Mouse (Mus musculus) liver, postnatal 0 days (tissue): ENCODE measurements around the gene BC025920. TPM values are rescaled to one million over a fixed set of nuclear protein-coding genes. Genes with fewer than 3 reads are reported as not detected.

Experiments
- ATAC-seq: fragments of 200-750 bp; cut with Nextera tagmentation; 2 replicates; pipeline ENCODE4 v1.8.0; 2017; ENCODE audit warnings: mild to moderate bottlenecking, moderate library complexity
- DNase-seq: peaks from one replicate; pipeline ENCODE4 v3.0.0-alpha.2; 2016
- H3K27ac ChIP-seq: fragments of 300-500 bp; sonication (generic); 2 replicates; pipeline ENCODE4 v1.5.1; 2014; ENCODE audit warnings: antibody characterized with exemption, moderate library complexity, mild to moderate bottlenecking, low read depth
- H3K27me3 ChIP-seq: fragments of 300-500 bp; sonication (generic); 2 replicates; pipeline ENCODE4 v1.6.1; 2014; ENCODE audit warnings: low read length, control low read depth, mixed read lengths; ENCODE audit not compliant: insufficient read depth
- H3K36me3 ChIP-seq: fragments of 300-500 bp; sonication (generic); replicated peaks from 2 replicates; pipeline ENCODE4 v1.6.1; 2014; ENCODE audit warnings: mild to moderate bottlenecking, control low read depth, low read length, moderate library complexity, mixed read lengths; ENCODE audit not compliant: insufficient read depth
- H3K4me1 ChIP-seq: fragments of 300-500 bp; sonication (generic); 2 replicates; pipeline ENCODE4 v1.6.1; 2014; ENCODE audit warnings: antibody characterized with exemption, mild to moderate bottlenecking, control low read depth; ENCODE audit not compliant: insufficient read depth
- H3K4me2 ChIP-seq: fragments of 300-500 bp; sonication (generic); 2 replicates; pipeline ENCODE4 v1.6.1; 2014; ENCODE audit warnings: low read depth, mild to moderate bottlenecking, low read length, moderate library complexity, mixed read lengths
- H3K4me3 ChIP-seq: fragments of 300-500 bp; sonication (generic); 2 replicates; pipeline ENCODE4 v1.5.1; 2014; ENCODE audit warnings: low read depth, low read length
- H3K9ac ChIP-seq: fragments of 300-500 bp; sonication (generic); replicated peaks from 2 replicates; pipeline ENCODE4 v1.6.1; 2014; ENCODE audit warnings: mild to moderate bottlenecking, moderate library complexity
- H3K9me3 ChIP-seq: fragments of 300-500 bp; sonication (generic); 2 replicates; pipeline ENCODE4 v1.6.1; 2016; ENCODE audit warnings: mild to moderate bottlenecking, control low read depth, low read length, mixed read lengths
- CTCF ChIP-seq: sonication (generic); IDR thresholded peaks from 2 replicates; pipeline ENCODE4 v1.5.1; 2016; ENCODE audit warnings: antibody characterized with exemption, low read depth
- EP300 ChIP-seq: IDR thresholded peaks from 2 replicates; pipeline ENCODE4 v1.6.1; 2016; ENCODE audit warnings: antibody characterized with exemption, low read depth, mild to moderate bottlenecking
- WGBS: fragments of 180-500 bp; shearing (Covaris S2); extraction: QIAGEN DNeasy Blood & Tissue Kit; methylation state at CpG from one replicate; pipeline ENCODE4 v1.1.7; 2014; ENCODE audit not compliant: insufficient replicate concordance; 5-methylcytosine and 5-hydroxymethylcytosine counted together
- polyA plus RNA-seq: library from polyadenylated mRNA; unstranded; fragments of >200 nt; fragmentation: Nextera tagmentation; extraction: Ambion mirVana; gene quantifications from 2 replicates; pipeline ENCODE4 v1.2.1, GENCODE M21; 2015

BC025920 gene
- polyA plus RNA-seq, 1 experiment from 2014 or later: 0.13 TPM

- H3K9me3 ChIP-seq: no peaks in the 10 kb centered on the region
- H3K36me3 ChIP-seq: no peaks in the 10 kb centered on the region
- H3K4me2 ChIP-seq: peak overlapping the region; percentile 42
- H3K4me1 ChIP-seq: peaks cover 10% of the 10 kb centered on the region
- WGBS: 33% methylated on average over 25 of the region's 25 CpGs
- DNase-seq: no peak
- ATAC-seq: peak; percentile 52
- no peak overlapping the region for H3K9ac ChIP-seq
- no peak overlapping the region for H3K27ac ChIP-seq
- H3K27me3 ChIP-seq: peaks cover 9% of the 10 kb centered on the region; the same call in 1 of the 2 replicates
- H3K4me3 ChIP-seq: no peak overlapping the region
- TF ChIP-seq EP300 (no peak), CTCF (peak; percentile 60)
Measured at GRCm38 (mm10) chr10:81580441-81581070, 25.5 kb upstream of the BC025920 start.

- Histone ChIP-seq H3K27me3 (0 out of 2 replicates have a peak, but pooled peaks cover 3% of the 10 kb centered on the region), H3K9ac (no peak overlapping the region), H3K4me1 (peaks cover 4% of the 10 kb centered on the region; the same call in 1 of the 2 replicates), H3K27ac (no peak overlapping the region), H3K36me3 (no peaks in the 10 kb centered on the region), H3K9me3 (no peaks in the 10 kb centered on the region), H3K4me2 (no peak overlapping the region), H3K4me3 (no peak overlapping the region)
- 61% methylated on average over 6 of the region's 6 CpGs for WGBS
- ATAC-seq (no peak), DNase-seq (no peak)
- TF ChIP-seq EP300: no peak
- TF ChIP-seq CTCF: no peak
Measured at GRCm38 (mm10) chr10:81583347-81583746, 22.7 kb upstream of the BC025920 start.

DNA sequence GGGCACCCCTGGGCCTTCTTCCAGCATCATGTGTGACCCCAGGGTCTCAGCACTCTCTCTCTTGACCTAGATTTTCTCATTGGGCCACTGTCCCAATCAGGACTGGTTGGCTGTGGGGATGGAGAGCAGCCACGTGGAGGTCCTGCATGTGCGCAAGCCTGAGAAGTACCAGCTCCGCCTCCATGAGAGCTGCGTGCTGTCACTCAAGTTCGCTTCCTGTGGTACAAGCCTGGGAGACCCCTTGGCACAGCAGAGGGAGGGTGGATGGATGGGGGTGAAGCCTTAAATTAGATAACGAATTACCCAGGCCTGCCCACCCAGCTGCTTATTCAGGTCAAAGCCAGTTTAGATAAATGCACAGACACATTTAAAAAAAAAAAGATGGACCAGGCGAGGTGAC, 17.3 kb upstream of the BC025920 start:
- TF ChIP-seq CTCF: no peak
- no peak for ATAC-seq
- no peak for DNase-seq
- Histone ChIP-seq H3K9me3 (no peaks in the 10 kb centered on the region), H3K9ac (no peak overlapping the region), H3K4me3 (no peak overlapping the region), H3K27ac (no peak overlapping the region), H3K36me3 (no peaks in the 10 kb centered on the region), H3K4me2 (no peak overlapping the region), H3K27me3 (no peaks in the 10 kb centered on the region), H3K4me1 (no peaks in the 10 kb centered on the region)
- 70% methylated on average over 7 of the region's 7 CpGs for WGBS

DNA sequence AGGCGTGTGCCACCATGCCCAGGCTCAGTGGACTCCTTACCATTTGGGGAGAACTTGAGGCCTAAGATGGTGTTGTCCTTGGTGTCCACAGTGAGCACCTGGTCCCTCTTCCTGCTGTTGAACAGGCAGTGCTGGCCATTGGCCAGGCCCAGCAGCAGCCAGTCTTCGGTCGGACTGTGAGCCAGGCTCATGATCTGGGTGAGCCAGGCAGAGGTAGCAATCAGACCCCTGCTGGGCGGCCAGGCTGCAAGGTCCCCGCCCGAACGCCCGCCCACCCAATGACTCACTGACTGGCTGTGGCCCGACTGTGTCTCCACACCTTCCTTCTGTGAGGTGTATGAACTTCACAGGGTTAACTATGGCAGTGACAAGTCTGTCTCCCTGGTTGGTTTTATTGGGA, 14.2 kb upstream of the BC025920 start:
- Histone ChIP-seq H3K4me1 (peaks cover 8% of the 10 kb centered on the region), H3K9me3 (no peaks in the 10 kb centered on the region), H3K4me3 (no peak overlapping the region), H3K27ac (no peak overlapping the region), H3K4me2 (no peak overlapping the region), H3K36me3 (no peaks in the 10 kb centered on the region), H3K9ac (no peak overlapping the region), H3K27me3 (no peaks in the 10 kb centered on the region)
- TF ChIP-seq CTCF: no peak
- no peak for TF ChIP-seq EP300
- no peak for ATAC-seq
- 80% methylated on average over 9 of the region's 9 CpGs for WGBS
- DNase-seq: no peak

- Histone ChIP-seq H3K36me3 (no peaks in the 10 kb centered on the region), H3K9ac (no peak overlapping the region), H3K4me1 (peaks cover 15% of the 10 kb centered on the region), H3K9me3 (no peaks in the 10 kb centered on the region), H3K4me3 (no peak overlapping the region), H3K27ac (no peak overlapping the region), H3K4me2 (no peak overlapping the region), H3K27me3 (no peaks in the 10 kb centered on the region)
- no peak for TF ChIP-seq EP300
- no peak for TF ChIP-seq CTCF
- WGBS: 78% methylated on average over 7 of the region's 7 CpGs
- ATAC-seq (no peak), DNase-seq (no peak)
Measured at GRCm38 (mm10) chr10:81592631-81593030, 13.4 kb upstream of the BC025920 start.

DNA sequence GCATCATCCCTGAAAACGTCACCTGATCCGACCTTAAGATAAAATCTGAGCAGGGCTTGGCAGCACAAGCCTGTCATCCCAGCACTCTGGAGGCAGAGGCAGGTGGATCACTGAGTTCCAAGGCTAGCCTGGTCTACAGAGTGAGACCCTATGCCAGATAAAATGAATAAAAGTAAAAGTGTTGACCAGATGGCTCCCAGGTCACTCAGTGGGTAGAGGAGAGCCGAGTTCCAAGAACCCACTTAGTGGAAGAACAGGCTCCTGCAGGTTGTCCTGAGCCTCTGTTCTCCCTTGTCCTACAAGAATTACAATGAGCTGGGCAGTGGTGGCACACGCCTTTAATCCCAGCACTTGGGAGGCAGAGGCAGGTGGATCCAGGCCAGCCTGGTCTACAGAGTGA, 12.8 kb upstream of the BC025920 start:
- no peaks in the 10 kb centered on the region for H3K36me3 ChIP-seq
- no peak for DNase-seq
- no peaks in the 10 kb centered on the region for H3K27me3 ChIP-seq
- no peak overlapping the region for H3K4me3 ChIP-seq
- WGBS: 68% methylated on average over 4 of the region's 4 CpGs
- H3K4me1 ChIP-seq: peaks cover 17% of the 10 kb centered on the region
- no peak overlapping the region for H3K4me2 ChIP-seq
- H3K27ac ChIP-seq: no peak overlapping the region
- no peak for TF ChIP-seq EP300
- TF ChIP-seq CTCF: no peak
- H3K9ac ChIP-seq: no peak overlapping the region
- H3K9me3 ChIP-seq: no peaks in the 10 kb centered on the region
- no peak for ATAC-seq

DNA sequence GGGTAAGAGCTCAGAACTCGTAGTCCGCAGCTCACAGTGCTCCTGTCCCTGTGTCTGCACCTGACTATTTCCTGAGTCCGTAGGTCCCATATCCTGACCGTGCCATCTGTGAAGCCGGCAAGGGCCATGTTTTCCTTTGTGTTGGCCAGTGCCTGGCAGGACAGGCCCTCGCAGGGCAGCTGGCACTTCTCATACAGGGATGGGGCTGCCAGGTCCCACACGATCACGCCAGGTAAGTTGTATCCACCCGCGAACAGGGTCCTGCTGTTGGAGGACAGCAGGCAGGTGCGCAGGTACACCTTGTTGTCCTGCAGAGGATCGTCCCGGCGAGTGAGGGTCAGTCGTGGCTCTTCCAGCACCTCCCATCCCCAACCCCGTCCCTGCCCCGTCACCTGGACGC, 12.1 kb upstream of the BC025920 start:
- DNase-seq: no peak
- no peaks in the 10 kb centered on the region for H3K27me3 ChIP-seq
- H3K27ac ChIP-seq: no peak overlapping the region
- no peak overlapping the region for H3K4me3 ChIP-seq
- 77% methylated on average over 18 of the region's 18 CpGs for WGBS
- no peak for TF ChIP-seq EP300
- no peak for TF ChIP-seq CTCF
- ATAC-seq: no peak
- no peak overlapping the region for H3K4me2 ChIP-seq
- no peak overlapping the region for H3K9ac ChIP-seq
- peaks cover 18% of the 10 kb centered on the region for H3K4me1 ChIP-seq
- no peaks in the 10 kb centered on the region for H3K9me3 ChIP-seq
- H3K36me3 ChIP-seq: no peaks in the 10 kb centered on the region
